Mouse (Mus musculus) forebrain, embryonic 10.5 days (tissue): ENCODE results near the gene Glrp1. TPM values are rescaled to one million over a fixed set of nuclear protein-coding genes. Genes with fewer than 3 reads are reported as not detected.

ENCODE experiments used
- DNase-seq: peaks from one replicate; pipeline ENCODE4 v3.0.0-alpha.2; 2017; ENCODE audit warnings: low spot score; ENCODE audit errors: extremely low spot score
- H3K27ac ChIP-seq: fragments of 300-500 bp; sonication (generic); 2 replicates; pipeline ENCODE4 v1.5.1; 2016; ENCODE audit warnings: mild to moderate bottlenecking
- H3K27me3 ChIP-seq: fragments of 300-500 bp; sonication (generic); 2 replicates; pipeline ENCODE4 v1.6.1; 2016; ENCODE audit warnings: mild to moderate bottlenecking; ENCODE audit not compliant: poor library complexity, severe bottlenecking
- H3K36me3 ChIP-seq: fragments of 300-500 bp; sonication (generic); replicated peaks from 2 replicates; pipeline ENCODE4 v1.6.1; 2016; ENCODE audit warnings: mild to moderate bottlenecking, moderate library complexity
- H3K4me1 ChIP-seq: fragments of 300-500 bp; sonication (generic); 2 replicates; pipeline ENCODE4 v1.6.1; 2016
- H3K4me3 ChIP-seq: fragments of 300-500 bp; sonication (generic); 2 replicates; pipeline ENCODE4 v1.5.1; 2016; ENCODE audit warnings: mild to moderate bottlenecking, moderate library complexity
- H3K9me3 ChIP-seq: fragments of 300-500 bp; sonication (generic); 2 replicates; pipeline ENCODE4 v1.6.1; 2016; ENCODE audit warnings: mild to moderate bottlenecking, moderate library complexity
- WGBS: fragments of 180-500 bp; shearing (Covaris S2); methylation state at CpG from one replicate; pipeline ENCODE4 v1.1.7; 2016; 5-methylcytosine and 5-hydroxymethylcytosine counted together
- polyA plus RNA-seq: library from polyadenylated mRNA; unstranded; fragments of >200 nt; fragmentation: Nextera tagmentation; extraction: Ambion mirVana; gene quantifications from 2 replicates; pipeline ENCODE4 v1.2.1, GENCODE M21; 2016

Glrp1 gene
- polyA plus RNA-seq, 1 experiment from 2014 or later = not detected

- H3K4me3 ChIP-seq = no peak overlapping the region
- no peak for DNase-seq
- H3K9me3 ChIP-seq = no peaks in the 10 kb centered on the region
- 64% methylated on average over 3 of the region's 3 CpGs for WGBS
- peak overlapping the region; percentile 75 for H3K27ac ChIP-seq
- no peaks in the 10 kb centered on the region for H3K36me3 ChIP-seq
- H3K4me1 ChIP-seq = peaks cover 30% of the 10 kb centered on the region
- H3K27me3 ChIP-seq = no peaks in the 10 kb centered on the region
Observed at GRCm38 (mm10) chr1:88454703-88455102, 55.2 kb downstream of the Glrp1 start.

GRCm38 (mm10) chr1:88452198-88452597 lies 57.7 kb downstream of the Glrp1 start:
- 90% methylated on average over 6 of the region's 6 CpGs for WGBS
- Histone ChIP-seq H3K27me3 (no peaks in the 10 kb centered on the region), H3K4me3 (no peak overlapping the region), H3K27ac (0 out of 2 replicates have a peak overlapping the region, but pooled peaks have one; percentile 48), H3K9me3 (no peaks in the 10 kb centered on the region), H3K4me1 (peaks cover 42% of the 10 kb centered on the region), H3K36me3 (no peaks in the 10 kb centered on the region)
- no peak for DNase-seq

- Histone ChIP-seq H3K27me3 (no peaks in the 10 kb centered on the region), H3K27ac (no peak overlapping the region), H3K9me3 (no peaks in the 10 kb centered on the region), H3K36me3 (no peaks in the 10 kb centered on the region), H3K4me3 (no peak overlapping the region), H3K4me1 (peaks cover 48% of the 10 kb centered on the region)
- no peak for DNase-seq
- WGBS = 92% methylated on average over 4 of the region's 4 CpGs
Observed at GRCm38 (mm10) chr1:88450668-88451067, 59.2 kb downstream of the Glrp1 start.

Other genes starting within 250 kb of the Glrp1 start
- 223 and 224 TPM in 2 replicates for gene Hjurp, start 232.4 kb downstream of the Glrp1 start, polyA plus RNA-seq
- not detected in 2 replicates for gene Trpm8, start 232.4 kb downstream of the Glrp1 start, polyA plus RNA-seq
- not detected in 2 replicates for gene Spp2, start 103.1 kb downstream of the Glrp1 start, polyA plus RNA-seq
- 21.8 and 22.3 TPM in 2 replicates for gene Arl4c, start 192.2 kb upstream of the Glrp1 start, polyA plus RNA-seq